Mouse (Mus musculus) bone marrow, adult 2 months (tissue): ENCODE results near the gene Ispd.

Experiments used
- CTCF ChIP-seq: fragments of 200-500 bp; IDR thresholded peaks from 2 replicates; pipeline ENCODE4 v1.5.1; 2011; ENCODE audit warnings: low read length, control low read depth; ENCODE audit not compliant: control insufficient read depth, insufficient read depth
- POLR2A ChIP-seq: fragments of 200-500 bp; IDR thresholded peaks from 2 replicates; pipeline ENCODE4 v1.6.1; 2011; ENCODE audit warnings: low read depth, mild to moderate bottlenecking, control low read depth, low read length, borderline replicate concordance; ENCODE audit not compliant: control insufficient read depth

- TF ChIP-seq CTCF, result no peak
- no peak for TF ChIP-seq POLR2A
These were observed 100.5 kb downstream of the Ispd start for GRCm38 (mm10) chr12:36481742-36482141.
